Mouse (Mus musculus): ENCODE results near the gene Arsb. TPM values are rescaled to one million over a fixed set of nuclear protein-coding genes. Genes with fewer than 3 reads are reported as not detected.

Arsb gene
- total RNA-seq (2022): 10 to 100 TPM; 74.9 to 85.3 (median 78.2) TPM

DNA sequence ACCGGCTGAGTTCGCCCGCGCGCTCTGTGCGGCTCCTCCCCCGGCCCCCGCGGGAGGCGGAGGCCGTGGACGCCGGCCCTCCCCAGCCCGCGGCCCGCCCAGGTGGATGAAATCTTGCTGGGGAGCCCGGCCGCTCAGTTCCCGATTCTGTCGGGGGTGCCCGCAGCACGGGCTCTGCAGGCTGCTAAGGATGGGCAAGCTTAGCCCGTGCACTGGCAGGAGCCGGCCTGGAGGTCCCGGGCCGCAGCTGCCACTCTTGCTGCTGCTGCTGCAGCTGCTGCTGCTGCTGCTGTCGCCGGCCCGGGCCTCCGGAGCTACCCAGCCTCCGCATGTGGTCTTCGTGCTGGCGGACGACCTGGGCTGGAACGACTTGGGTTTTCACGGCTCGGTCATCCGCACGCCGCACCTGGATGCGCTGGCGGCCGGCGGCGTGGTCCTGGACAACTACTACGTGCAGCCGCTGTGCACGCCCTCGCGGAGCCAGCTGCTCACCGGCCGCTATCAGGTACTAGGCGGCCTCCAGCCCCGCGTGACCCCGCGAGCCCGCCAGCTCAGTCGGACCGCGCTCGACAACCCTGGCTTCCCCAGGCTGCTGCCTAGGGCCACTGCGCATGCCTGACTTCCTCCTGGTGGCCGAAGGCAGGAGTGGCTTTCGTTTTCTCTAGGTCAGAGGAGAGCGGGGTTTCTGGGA is at the start of gene Arsb:
Gene Arsb, plus strand, starts transcription at position 43 of the 691 bp plus-strand sequence.
- peak; percentile 63 for DNase-seq (ENCODE audit: low spot score in 2 of 2)

DNA sequence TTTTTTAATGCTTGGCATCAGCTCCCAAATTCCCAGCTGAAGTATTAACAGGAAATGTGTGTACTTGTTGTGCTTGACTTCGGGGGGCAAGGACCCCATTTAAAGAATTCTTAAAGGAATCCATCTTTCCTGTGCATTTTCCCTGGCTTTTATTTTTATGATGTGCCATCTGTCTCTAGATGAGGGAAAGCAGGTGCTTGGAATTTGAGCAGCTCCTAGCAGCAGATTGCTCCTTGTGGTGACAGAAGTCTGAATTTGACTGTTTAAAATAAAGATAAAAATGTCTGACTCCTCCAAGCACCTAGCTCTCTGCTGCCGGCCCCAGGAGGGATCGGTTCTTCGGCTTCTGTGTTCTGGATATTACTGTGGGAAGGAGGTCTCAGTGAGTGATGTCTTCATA is 49.5 kb upstream of the Arsb start:
- no peak for DNase-seq (ENCODE audit: low spot score in 2 of 2)

DNA sequence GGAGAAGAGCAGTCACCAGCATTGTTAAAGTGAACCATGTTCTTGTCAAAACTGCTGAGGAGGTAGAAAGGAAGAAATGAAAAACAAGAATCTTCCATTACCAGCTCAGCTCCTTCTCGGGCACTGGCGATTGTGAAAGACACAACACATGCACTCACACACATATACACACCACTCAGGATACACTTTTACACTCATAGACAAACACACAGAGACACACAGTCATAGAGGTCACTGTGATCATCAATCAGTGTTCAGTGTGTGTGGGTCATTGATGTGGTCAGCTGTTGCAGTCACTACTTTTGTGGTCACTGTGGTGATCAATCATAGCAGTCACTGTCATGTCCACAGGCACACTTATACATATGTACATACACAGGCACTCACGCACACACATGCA is 48.0 kb upstream of the Arsb start:
- DNase-seq (ENCODE audit: low spot score in 2 of 2): no peak

DNA sequence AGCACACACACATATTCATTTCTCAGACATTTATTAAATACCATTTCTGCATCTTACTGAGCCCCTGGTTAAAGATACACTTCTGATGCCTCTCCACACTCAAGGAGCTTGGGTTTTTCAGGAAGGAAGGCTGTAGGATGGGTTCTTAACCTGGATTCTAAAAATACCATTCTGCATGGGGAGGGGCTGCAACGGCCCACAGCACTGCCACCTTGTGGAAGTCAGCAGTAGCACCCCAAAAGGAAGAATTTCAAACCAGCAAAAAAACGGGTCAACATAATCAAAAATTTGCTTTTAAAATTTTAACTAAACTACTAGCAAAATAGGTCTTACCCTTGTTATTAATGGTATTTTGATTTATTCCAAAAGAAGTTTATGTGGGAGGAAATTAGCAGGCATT is 47.2 kb upstream of the Arsb start:
- no peak for DNase-seq (ENCODE audit: low spot score in 2 of 2)

DNA sequence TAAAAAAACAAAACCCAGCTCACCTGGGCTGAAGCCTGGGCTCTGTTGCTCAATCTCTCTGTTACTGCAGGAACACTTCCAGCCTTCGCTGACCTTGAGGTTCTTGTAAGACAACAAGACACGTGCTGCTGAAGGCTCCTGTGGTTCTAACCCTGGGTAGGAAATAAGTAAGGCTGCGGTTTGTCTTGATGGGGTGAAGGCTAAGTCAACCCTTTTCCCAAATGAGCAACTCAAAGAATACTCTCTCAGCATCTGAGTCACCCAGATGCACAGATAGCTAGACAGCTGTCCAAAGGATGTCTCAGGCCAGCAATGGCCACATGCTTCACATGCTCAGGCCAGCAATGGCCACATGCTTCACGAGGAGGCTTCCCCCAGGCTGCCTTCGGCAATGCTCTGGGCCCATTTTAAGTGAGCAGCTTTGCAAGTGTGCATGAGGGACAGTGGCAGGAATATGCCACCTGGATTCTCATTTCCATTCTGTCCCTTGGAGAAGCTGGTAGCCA is 36.2 kb upstream of the Arsb start:
- DNase-seq (ENCODE audit: low spot score in 2 of 2): no peak

DNA sequence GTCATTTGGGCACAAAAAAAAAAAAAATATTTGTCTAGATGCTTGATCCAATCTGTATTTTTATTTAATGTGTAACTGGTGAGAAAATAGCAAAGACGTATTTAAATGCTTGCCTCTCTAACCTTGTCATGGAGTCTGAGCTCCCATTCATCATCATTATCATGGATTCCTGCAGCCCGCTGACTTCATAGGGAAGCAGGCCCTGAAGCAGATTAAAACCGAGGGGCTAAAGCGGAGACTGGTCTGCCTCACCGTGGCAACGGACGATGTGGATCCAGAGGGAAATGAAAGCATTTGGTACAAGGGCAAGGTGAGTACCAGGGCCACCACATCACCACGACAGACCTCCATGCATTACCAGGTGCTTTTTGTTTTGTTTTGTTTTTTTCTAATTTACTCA is 27.3 kb upstream of the Arsb start:
- DNase-seq (ENCODE audit: low spot score in 2 of 2): no peak

DNA sequence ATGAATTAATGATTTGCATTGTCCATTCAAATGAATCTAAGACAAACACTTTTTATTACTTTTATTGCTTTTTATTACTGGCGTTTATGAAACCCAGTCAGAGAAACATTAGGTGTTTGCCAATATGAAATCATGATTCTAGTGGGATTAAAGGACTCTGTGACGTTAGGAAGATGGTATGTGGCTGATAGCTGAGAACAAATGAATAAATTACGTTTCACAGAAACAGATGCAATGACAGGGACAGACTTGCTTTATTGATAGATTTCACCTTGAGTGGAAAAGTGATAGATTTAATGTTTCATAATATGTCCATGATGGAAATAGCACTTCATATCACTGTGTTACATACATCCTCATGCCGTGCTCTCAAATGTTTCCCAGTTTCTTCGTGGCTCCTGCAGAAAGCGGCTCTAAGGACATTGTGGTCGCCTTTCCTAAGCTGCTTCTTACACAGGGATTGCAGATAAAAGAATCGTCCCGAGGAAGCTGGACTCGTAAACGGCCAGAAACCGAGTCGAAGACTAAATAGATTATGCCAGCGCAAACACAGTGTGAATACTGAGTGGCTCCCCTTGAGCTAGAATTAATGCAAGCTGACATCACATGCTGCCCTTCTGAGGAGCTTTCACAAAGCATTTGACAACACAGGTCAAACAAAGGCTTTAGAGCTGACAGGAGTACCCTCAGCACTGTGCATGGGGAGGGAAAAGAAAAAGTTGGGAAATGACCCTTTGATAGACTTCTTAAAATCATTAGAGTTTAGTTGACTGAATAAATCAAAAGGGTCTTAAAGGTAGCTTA is 18.6 kb upstream of the Arsb start:
- no peak for DNase-seq (ENCODE audit: low spot score in 2 of 2)

DNA sequence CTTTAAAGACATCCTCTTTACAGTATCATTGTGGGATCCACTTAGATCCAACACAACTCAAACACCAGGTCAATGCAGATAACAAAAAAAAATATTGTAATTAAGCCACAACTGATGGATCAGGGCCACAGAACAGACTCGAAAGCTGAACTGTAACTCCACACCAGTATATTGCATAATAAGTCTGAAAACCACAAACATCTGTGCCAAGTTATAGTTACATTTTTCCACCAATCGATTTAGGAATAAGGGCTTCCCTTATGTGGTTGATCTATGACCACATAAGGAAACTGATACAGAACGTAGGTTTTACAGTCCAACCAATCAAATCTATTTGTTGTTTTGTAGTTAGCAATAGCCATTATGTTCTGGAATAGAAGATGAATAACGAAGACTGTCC is 16.3 kb upstream of the Arsb start:
- DNase-seq (ENCODE audit: low spot score in 2 of 2): no peak

DNA sequence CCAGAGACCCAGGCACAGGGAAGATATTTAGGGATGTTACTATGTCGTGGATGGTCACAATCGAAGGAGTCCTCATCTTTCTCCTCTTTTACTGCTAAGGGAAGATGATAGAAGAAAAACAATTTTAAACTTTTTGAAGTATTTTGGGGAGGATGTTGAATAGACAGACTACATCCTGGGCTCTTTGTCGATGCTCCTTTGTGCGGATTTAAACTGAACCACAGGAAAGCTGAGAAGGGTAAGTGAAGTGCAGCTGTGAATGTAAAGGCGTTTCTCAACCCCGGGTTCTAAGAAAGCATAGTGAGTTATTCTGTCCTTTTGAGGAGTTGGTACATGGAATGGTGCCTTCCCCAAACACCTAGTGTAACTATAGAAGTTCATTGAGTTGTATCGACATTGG is 14.8 kb upstream of the Arsb start:
- no peak for DNase-seq (ENCODE audit: low spot score in 2 of 2)

DNA sequence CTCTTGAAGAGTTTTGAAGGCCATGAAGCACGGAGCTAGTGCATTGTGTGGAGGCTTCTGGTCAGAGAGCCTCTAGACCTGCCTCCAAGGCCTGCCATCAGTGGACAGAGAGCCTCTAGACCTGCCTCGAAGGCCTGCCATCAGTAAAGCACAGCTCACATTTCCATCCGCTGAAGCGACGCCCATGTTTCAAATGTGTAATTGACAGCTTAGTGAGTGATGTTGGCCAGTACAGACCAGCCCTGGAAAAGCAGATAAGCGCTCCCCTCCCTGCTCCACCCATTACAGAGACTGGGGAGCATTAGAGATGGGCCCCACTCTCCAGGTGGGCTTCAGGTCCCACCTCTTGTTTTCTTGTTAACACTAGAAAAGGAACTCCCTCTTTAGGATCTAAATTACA is 13.9 kb upstream of the Arsb start:
- no peak for DNase-seq (ENCODE audit: low spot score in 2 of 2)

DNA sequence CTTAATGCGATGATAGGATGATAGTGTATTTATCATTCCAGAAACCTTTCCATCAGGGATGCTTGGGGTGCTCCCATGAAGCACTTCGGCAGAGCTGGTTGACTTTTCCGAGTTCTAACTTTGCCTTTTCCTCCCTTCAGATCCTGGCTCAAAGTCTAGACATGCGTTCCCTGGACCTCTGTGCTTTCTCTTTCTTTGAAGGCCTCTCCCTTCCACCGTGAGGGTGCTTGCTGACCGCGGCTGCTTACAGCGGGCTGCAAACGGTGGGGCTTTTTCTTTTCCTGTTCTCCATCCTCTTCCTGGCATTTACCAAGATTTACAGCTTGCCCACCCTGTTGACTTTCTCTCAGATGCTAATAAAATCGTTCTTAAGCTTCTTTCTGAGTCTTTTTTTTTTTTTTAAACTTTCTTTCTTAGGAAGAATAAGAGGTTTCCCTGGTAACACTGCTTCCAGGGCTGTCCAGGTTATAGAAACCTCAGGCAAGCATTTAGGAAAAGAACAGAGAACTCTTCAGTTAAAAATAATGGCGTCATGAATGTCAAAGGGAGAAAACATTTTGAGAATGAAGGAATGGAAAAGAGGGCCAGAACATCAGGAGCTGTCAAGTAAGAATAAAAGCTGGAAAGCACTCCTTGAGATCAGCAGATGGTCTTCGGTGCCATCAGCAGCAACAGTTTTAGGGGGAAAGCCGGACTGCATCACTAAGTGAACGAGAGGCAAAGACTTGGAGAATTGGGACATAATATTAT is 13.1 kb upstream of the Arsb start:
- DNase-seq (ENCODE audit: low spot score in 2 of 2): no peak

DNA sequence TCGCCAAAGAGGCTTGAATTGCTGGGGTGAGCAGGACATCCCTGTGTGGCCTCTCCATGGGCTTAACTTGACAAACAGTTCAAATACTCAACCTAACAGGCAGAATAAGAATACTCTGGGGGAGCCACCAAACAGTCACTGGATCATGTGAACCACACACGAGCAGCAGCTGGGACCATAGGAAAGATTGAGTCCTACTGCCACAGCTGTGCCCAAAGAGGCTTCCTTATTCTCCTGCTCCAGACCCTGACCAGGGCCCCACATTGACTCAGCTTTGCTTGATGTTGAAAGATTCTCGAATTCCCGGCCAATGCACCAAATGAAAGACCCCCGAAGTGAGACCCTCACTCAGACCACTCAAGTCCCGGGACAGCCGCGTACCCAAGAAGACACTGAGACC is 9.6 kb upstream of the Arsb start:
- no peak for DNase-seq (ENCODE audit: low spot score in 2 of 2)

DNA sequence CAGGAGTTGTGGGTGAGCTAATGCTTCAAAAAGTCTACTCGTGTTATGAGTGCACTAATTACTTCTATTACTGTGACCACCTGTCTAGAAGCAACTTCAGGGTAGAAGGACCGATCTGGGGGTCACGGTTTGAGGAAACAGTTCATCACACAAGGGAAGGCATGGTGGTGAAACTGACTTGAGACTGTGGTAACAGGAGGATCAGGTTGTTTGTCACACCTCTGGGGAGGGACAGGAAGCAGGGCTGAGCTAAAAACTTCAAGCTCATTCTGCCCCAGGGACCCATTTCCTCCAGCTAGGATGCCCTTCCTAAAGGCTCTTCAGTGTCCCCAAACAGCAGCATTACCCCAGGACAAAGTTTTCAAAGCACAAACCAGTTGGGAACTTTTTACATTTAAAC is 8.6 kb upstream of the Arsb start:
- no peak for DNase-seq (ENCODE audit: low spot score in 2 of 2)

DNA sequence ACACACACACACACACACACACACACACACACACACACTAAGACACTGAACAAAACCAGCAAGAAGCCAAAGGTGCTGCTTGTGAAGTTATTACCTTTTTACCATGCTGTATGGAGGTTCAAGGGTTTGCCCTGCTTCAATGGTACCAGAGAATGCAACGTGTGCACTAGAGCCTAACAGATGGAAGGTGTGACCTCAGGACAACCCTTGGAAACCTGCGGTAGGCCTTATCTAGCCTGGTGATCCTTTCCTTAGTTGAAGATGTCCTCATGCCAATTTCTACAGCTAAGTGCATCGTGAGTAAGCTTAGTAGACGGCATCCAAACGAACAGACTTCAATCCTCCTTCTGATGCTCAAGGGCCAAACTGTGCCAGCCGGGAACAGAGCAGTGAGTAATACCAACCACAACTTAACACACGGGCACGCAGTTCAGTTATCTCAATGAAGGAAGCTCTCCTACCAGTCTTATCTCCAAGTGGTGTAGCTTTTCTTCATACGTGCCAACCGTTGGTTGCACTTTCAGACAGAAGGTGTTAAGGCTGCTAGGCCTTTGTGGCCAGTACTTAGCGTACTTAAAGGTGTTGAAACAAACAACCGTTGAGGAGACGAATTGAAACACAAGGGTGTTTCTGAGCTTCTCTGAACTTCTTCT is 7.0 kb upstream of the Arsb start:
- DNase-seq (ENCODE audit: low spot score in 2 of 2): no peak

DNA sequence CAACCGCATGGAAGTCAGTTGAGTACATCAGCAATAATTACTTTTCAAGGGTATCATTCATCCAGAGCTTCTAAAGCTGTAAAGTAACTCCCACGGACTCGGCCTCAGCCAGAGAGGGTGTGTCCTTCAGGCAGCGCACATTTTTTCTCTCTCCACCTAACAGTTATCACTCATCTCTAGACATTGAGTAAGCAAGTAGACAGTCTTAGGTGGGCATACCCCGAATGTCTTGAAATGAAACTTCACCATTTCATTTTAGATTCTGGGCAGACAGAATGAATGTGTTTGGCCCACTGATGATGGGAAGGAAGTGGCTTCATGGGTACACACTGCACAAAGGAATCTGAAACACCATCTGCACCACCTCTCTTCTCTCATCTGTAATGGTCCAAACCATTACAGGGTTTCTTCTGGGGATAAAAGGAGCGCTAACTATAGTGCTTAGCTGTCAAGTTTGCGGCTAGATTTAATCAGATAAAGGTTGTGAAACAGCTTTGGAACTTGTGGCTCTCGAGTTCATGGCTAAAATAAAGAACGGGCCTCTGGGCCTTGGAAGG is 321 bp upstream of the Arsb start:
- no peak for DNase-seq (ENCODE audit: low spot score in 2 of 2)

DNA sequence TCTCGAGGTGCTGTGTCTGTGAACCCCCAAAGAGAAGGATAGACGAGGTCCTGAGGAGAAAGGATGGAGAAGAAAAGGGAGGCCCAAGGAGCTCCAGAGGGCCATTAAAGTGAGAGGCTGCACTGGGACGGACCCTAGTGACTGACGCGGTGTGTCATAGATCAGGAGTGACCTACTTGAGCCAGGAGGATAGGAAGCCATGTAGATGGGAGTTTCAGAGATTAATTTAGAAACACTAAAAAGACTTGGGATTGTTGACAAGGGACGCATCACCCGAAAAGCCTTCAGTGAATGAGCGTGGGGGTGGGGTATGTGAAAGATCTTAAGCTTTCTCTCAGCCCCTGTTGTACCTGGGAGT is 828 bp downstream of the Arsb start:
- no peak for DNase-seq (ENCODE audit: low spot score in 2 of 2)

DNA sequence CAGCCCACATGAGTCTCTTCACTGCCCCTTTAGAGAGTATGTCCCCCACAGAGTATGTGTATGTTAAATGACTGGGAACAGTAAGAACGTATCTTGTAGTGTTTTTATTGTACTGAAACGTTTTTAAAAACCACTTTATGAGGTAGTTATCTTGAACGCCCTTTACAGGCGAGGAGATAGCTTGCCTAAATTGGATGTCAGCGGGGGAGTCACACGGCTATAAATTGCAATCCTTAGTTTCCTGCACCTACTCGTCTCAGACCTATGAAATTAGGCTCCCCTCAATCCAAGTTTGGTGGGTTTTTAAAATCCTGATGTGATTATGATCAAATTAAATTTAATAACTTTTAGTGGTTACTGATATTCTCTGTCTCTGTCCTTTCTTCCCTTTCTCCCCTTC is 1.4 kb downstream of the Arsb start:
- no peak for DNase-seq (ENCODE audit: low spot score in 2 of 2)

DNA sequence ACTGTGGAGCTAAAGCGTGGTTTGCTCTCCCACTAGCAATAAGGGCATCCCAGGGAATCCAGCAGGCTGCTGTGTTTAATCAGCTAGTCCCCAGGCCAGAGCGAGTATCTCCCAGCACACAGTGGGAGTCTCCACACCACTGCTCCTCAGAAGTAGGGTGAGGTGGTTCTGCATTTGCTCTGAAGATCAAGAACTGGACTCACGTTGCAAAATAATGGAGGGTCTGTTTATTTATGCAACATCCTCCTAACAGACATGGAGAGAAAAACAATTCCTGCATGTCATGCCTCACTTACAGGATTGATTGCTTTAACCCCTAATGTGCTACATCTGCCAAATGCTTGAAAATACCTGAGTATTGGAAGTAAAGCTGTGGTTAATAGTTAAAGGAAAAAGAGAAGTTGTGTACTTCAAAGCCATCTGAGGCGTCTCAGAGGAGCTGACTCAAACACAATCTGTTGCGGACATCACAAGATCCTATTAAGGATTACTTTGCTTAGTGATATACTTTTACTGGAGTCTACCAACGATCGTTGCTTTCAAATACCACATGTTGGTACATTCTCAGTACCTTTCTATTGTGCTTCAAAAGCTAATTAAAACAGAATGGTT is 2.4 kb downstream of the Arsb start:
- no peak for DNase-seq (ENCODE audit: low spot score in 2 of 2)

DNA sequence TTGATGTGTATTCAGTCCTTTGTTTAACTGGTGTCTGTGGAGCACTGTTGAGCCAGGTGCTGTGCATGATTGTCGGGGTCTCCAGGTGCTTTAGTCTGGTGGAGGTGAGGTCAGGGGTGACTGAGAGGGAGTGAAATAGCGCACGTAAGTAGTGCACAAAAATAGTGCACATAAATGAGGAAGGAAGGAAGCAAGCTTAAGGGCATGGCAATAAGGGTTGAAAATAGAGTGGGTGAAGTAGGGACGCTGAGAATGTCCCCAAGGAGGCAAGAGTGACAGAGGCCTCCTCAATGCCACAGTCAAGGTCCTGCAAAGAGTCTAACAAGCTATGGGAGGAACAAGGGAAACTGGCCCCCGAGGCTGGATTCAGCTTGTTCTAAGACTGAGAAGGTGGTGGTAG is 11.4 kb downstream of the Arsb start:
- no peak for DNase-seq (ENCODE audit: low spot score in 2 of 2)

DNA sequence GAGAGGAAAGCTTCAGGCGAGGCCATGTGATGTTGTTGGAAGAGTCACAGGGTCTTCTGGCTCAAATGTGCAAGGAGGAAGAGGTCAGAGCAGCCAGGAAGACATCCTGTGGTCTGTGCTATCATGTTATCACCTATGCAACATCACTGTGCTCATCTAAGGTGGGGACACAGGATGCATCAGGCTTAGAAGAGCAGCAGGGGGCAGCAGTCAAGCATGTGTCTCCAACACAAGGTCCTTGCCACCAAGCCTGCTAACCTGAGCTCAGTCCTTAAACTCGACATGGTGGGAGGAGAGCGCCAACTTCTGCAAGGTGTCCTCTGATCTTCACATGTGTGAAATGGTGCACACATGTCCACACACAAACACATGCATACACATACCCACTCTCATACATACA is 13.9 kb downstream of the Arsb start:
- DNase-seq (ENCODE audit: low spot score in 2 of 2): no peak

DNA sequence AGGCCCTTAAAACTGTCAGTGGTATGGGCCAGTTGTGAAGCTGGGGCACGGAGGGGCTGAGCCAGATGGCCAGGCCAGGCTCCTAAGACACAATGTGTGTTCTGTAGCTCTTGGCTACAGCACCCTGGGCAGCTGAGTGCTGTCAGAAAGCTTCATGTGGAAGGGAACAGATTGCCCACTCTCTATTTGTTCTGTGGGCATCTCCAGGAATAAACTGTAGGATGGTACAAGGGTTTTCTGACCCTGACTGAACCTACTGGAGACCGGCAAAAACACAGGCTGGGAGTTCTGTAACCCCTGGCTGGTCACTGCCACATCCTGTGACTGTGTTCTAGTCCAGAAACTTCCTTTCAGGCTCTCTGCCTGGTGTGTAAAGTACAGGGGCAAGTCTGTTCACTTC is 14.6 kb downstream of the Arsb start:
- no peak for DNase-seq (ENCODE audit: low spot score in 2 of 2)

All from left cerebral cortex, adult 8-10 months (tissue).